Mouse (Mus musculus) lung, adult 2 months (tissue): Measurements from ENCODE around the gene Hsd17b14.

Experiments
- CTCF ChIP-seq: fragments of 200-500 bp; IDR thresholded peaks from 2 replicates; pipeline ENCODE4 v1.5.1; 2011; ENCODE audit warnings: mild to moderate bottlenecking, low read length, control low read depth; ENCODE audit not compliant: insufficient read depth
- POLR2A ChIP-seq: fragments of 200-500 bp; IDR thresholded peaks from 2 replicates; pipeline ENCODE4 v1.6.1; 2011; ENCODE audit warnings: low read depth, mild to moderate bottlenecking, control low read depth, low read length, borderline replicate concordance; ENCODE audit errors: extremely low read depth

DNA sequence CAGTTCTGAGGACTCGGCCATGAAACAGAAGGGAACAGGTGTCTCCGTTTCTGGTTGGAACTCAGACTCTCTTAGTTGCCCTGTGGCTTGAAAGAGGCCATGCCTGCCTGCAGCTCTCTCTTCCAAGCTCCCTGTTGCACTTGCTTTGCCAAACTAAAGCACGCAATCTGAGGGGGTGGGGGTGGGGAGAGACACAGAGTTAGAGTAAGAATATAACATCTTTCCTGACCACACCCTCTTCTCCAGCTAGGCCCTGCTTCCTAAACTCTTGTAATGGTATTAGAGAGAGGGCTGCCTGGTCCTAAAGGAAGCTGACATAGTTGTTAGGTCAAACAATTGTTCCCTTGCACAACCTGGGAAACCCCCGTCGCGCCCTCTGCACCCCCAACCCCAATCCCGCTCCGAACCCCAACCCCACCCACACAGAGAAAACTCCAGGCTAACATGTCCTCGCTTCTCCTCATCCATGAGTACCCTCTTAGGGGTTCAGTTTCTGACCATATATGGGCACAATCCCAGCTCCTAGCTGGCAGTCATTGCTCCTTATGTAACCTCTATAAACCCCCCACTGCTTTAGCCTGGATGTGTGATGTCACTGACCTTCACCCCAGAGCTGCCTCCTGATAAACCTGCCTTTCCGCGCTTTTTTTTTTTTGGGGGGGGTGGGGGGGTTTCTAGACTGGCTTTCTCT is 3.7 kb upstream of the Hsd17b14 start:
- TF ChIP-seq CTCF: no peak
- no peak for TF ChIP-seq POLR2A
